Mouse (Mus musculus) G1E (cell line): ENCODE measurements around the gene Sar1a.

Experiments used
- CTCF ChIP-seq: IDR thresholded peaks from 2 replicates; pipeline ENCODE4 v1.5.1; 2012; ENCODE audit warnings: low read depth, low read length, inconsistent platforms, mixed read lengths
- GATA1 ChIP-seq: IDR thresholded peaks from 2 replicates; pipeline ENCODE4 v1.6.1; 2012; ENCODE audit warnings: borderline replicate concordance, low read length, inconsistent platforms, mixed read lengths
- GATA2 ChIP-seq: IDR thresholded peaks from 2 replicates; pipeline ENCODE4 v1.6.1; 2012; ENCODE audit warnings: low read depth, low read length, inconsistent platforms, borderline replicate concordance
- POLR2AphosphoS5 ChIP-seq: IDR thresholded peaks from 2 replicates; pipeline ENCODE4 v1.6.1; 2012; ENCODE audit warnings: low read depth, low read length, inconsistent platforms; ENCODE audit not compliant: insufficient replicate concordance
- TAL1 ChIP-seq: conservative IDR thresholded peaks from 2 replicates; pipeline ENCODE4 v1.6.1; 2012; ENCODE audit warnings: low read depth, low read length, inconsistent platforms, mixed read lengths

DNA sequence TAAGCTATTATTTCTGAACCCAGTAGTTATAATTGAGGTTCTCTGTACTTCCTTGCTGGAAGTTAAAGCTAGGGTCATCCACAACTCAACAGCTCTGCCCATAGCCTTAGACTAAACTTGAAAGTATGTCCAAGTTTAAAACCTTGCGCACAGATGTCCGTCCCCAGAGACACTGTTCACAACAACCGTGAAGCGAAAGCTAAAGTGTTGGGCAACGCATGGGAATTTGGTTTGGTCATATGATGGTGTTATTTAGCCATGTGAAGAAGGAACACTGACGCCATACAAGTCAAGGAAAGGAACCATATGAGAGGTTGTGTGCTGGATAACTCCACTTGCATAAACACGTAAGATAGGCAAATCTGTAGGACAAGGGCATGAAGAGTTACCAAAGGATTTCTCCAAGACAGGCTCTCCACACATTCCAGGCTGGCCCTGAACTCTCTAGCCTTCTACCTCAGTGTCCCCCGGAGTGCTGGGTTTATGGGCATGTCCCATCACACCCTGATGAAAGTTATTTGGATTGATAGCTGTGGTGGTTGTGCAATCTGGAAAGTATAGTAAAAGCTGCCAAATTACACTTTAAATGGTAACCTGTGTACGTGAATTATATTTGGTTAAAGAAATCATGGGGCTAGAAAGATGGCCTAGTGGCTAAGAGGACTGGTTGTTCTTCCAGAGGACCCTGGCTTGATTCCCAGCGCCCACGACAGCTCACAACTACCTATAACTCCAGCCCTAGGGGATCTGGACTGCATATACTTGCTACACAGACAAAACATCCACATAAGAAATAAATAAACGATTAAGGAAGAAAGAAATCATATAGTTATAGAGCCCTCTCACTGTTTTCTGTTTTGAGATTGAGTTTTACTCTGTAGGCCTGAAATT is 37.6 kb downstream of the Sar1a start:
- TF ChIP-seq CTCF (no peak), GATA1 (no peak), TAL1 (no peak), POLR2AphosphoS5 (no peak), GATA2 (no peak)
